Mouse (Mus musculus) neural tube, embryonic 14.5 days (tissue): ENCODE results near the gene Fam214a. TPM values are rescaled to one million over a fixed set of nuclear protein-coding genes. Genes with fewer than 3 reads are reported as not detected.

Source experiments
- ATAC-seq: fragments of 200-750 bp; cut with Nextera tagmentation; 2 replicates; pipeline ENCODE4 v1.8.0; 2017; ENCODE audit warnings: low read depth, mild to moderate bottlenecking, moderate TSS enrichment, moderate library complexity
- H3K27ac ChIP-seq: fragments of 300-500 bp; sonication (generic); 2 replicates; pipeline ENCODE4 v1.5.1; 2014; ENCODE audit warnings: low read depth, mild to moderate bottlenecking, control low read depth, low read length, moderate library complexity, mixed read lengths
- H3K27me3 ChIP-seq: fragments of 300-500 bp; sonication (generic); 2 replicates; pipeline ENCODE4 v1.6.1; 2014; ENCODE audit warnings: low read length; ENCODE audit not compliant: control insufficient read depth, insufficient read depth
- H3K36me3 ChIP-seq: fragments of 300-500 bp; sonication (generic); 2 replicates; pipeline ENCODE4 v1.6.1; 2014; ENCODE audit warnings: low read length, mixed read lengths; ENCODE audit not compliant: control insufficient read depth, insufficient read depth
- H3K4me1 ChIP-seq: fragments of 300-500 bp; sonication (generic); 2 replicates; pipeline ENCODE4 v1.6.1; 2014; ENCODE audit warnings: low read length; ENCODE audit not compliant: control insufficient read depth, insufficient read depth
- H3K4me2 ChIP-seq: fragments of 300-500 bp; sonication (generic); 2 replicates; pipeline ENCODE4 v1.6.1; 2014; ENCODE audit warnings: mild to moderate bottlenecking, low read depth, low read length, control low read depth
- H3K4me3 ChIP-seq: fragments of 300-500 bp; sonication (generic); 2 replicates; pipeline ENCODE4 v1.5.1; 2014; ENCODE audit warnings: low read depth, low read length, control low read depth, mixed read lengths
- H3K9ac ChIP-seq: fragments of 300-500 bp; sonication (generic); replicated peaks from 2 replicates; pipeline ENCODE4 v1.6.1; 2014; ENCODE audit warnings: low read depth, mild to moderate bottlenecking, control low read depth, low read length, mixed read lengths
- H3K9me3 ChIP-seq: fragments of 300-500 bp; sonication (generic); 2 replicates; pipeline ENCODE4 v1.6.1; 2016; ENCODE audit warnings: low read length; ENCODE audit not compliant: control insufficient read depth
- WGBS: fragments of 180-500 bp; shearing (Covaris S2); extraction: QIAGEN DNeasy Blood & Tissue Kit; methylation state at CpG from one replicate; pipeline ENCODE4 v1.1.7; 2014; 5-methylcytosine and 5-hydroxymethylcytosine counted together
- polyA plus RNA-seq: library from polyadenylated mRNA; unstranded; fragments of >200 nt; fragmentation: Nextera tagmentation; extraction: Ambion mirVana; gene quantifications from 2 replicates; pipeline ENCODE4 v1.2.1, GENCODE M21; 2014

Fam214a gene
- polyA plus RNA-seq, 1 experiment from 2014 or later = 30.8 TPM

GRCm38 (mm10) chr9:74938670-74939534 lies 13.8 kb upstream of the Fam214a start:
- WGBS = 88% methylated on average over 12 of the region's 12 CpGs
- H3K4me2 ChIP-seq = no peak overlapping the region
- no peaks in the 10 kb centered on the region for H3K9me3 ChIP-seq
- H3K36me3 ChIP-seq = no peaks in the 10 kb centered on the region
- H3K27me3 ChIP-seq = no peaks in the 10 kb centered on the region
- no peak overlapping the region for H3K9ac ChIP-seq
- H3K4me1 ChIP-seq = no peaks in the 10 kb centered on the region
- H3K27ac ChIP-seq = no peak overlapping the region
- ATAC-seq = no peak
- H3K4me3 ChIP-seq = no peak overlapping the region

DNA sequence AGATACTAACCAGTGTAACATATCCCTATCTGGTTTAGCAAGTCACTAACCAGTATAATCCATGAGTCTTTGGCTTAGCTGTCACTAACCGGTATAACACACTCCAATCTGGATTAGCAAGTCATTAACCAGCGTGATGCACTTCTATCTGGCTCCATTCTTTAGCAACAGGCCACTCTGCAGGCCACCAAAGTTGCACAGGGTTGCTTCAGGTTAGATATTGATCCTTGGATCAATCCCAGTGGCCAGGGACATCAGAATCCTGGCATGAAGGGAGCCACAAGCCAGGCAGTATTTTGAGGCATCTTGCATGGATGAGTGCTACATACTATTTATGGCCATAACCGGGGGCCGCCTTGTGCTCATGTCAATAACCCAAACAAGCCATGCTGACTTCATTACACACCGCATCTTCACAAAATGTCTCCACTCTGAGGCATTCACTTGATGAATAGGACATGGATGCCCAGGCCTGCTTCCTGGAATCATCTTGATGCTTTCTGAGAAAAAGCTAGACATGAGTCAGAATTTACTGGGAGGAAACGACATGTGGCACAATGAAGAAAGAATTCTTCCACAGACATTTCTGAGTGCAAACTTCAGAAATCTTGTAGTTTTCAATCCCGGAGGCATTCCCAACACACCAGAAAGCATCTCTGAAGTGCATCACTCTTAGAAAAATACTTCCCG lies 5.8 kb upstream of the Fam214a start:
- WGBS = 86% methylated on average over 8 of the region's 8 CpGs
- no peak overlapping the region for H3K9ac ChIP-seq
- no peak overlapping the region for H3K4me2 ChIP-seq
- H3K27me3 ChIP-seq = no peaks in the 10 kb centered on the region
- no peak overlapping the region for H3K27ac ChIP-seq
- H3K4me1 ChIP-seq = no peaks in the 10 kb centered on the region
- ATAC-seq = no peak
- no peaks in the 10 kb centered on the region for H3K9me3 ChIP-seq
- no peaks in the 10 kb centered on the region for H3K36me3 ChIP-seq
- H3K4me3 ChIP-seq = no peak overlapping the region

GRCm38 (mm10) chr9:74951491-74951890 lies 1.2 kb upstream of the Fam214a start:
- Histone ChIP-seq H3K36me3 (no peaks in the 10 kb centered on the region), H3K27ac (no peak overlapping the region), H3K9me3 (no peaks in the 10 kb centered on the region), H3K9ac (no peak overlapping the region), H3K27me3 (no peaks in the 10 kb centered on the region; the same call in 1 of the 2 replicates), H3K4me1 (peaks cover 12% of the 10 kb centered on the region), H3K4me3 (no peak overlapping the region), H3K4me2 (no peak overlapping the region)
- no peak for ATAC-seq
- 35% methylated on average over 3 of the region's 3 CpGs for WGBS

GRCm38 (mm10) chr9:74952106-74952505 lies 578 bp upstream of the Fam214a start:
- 63% methylated on average over 5 of the region's 5 CpGs for WGBS
- H3K27ac ChIP-seq = peak overlapping the region; percentile 57
- no peaks in the 10 kb centered on the region; the same call in 1 of the 2 replicates for H3K27me3 ChIP-seq
- peaks cover 12% of the 10 kb centered on the region for H3K4me1 ChIP-seq
- H3K9me3 ChIP-seq = no peaks in the 10 kb centered on the region
- H3K4me3 ChIP-seq = peak overlapping the region; percentile 94
- ATAC-seq = no peak
- peak overlapping the region; percentile 84 for H3K4me2 ChIP-seq
- H3K9ac ChIP-seq = peak overlapping the region; percentile 87; the same call in 1 of the 2 replicates
- H3K36me3 ChIP-seq = no peaks in the 10 kb centered on the region

GRCm38 (mm10) chr9:74953265-74953958 lies 728 bp downstream of the Fam214a start:
- H3K4me1 ChIP-seq = peaks cover 12% of the 10 kb centered on the region
- ATAC-seq = peak; percentile 69
- no peaks in the 10 kb centered on the region; the same call in 1 of the 2 replicates for H3K36me3 ChIP-seq
- peak overlapping the region; percentile 89 for H3K27ac ChIP-seq
- peak overlapping the region; percentile 94 for H3K4me3 ChIP-seq
- no peaks in the 10 kb centered on the region for H3K9me3 ChIP-seq
- H3K9ac ChIP-seq = peak overlapping the region; percentile 87
- no peaks in the 10 kb centered on the region; the same call in 1 of the 2 replicates for H3K27me3 ChIP-seq
- H3K4me2 ChIP-seq = peak overlapping the region; percentile 84
- WGBS = 6% methylated on average over 24 of the region's 31 CpGs

DNA sequence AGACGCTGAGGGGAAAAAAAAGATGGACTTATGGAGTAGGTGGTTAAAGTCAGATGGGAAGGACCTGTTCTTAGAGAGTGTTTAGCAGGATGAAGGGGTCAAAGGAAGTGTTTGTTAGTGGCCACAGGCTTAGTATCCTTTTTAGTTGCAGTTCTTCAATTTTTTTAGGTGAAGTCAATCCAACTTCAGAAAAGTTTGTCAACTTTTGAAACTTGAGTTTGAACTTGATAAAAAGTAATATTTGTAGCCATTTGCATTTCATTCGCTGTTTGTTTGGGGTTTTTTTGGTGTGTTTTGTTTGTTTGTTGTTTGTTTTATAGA lies 1.2 kb downstream of the Fam214a start:
- ATAC-seq = no peak
- Histone ChIP-seq H3K4me3 (peak overlapping the region; percentile 94), H3K27ac (no peak overlapping the region), H3K9ac (no peak overlapping the region), H3K9me3 (no peaks in the 10 kb centered on the region), H3K36me3 (no peaks in the 10 kb centered on the region; the same call in 1 of the 2 replicates), H3K27me3 (no peaks in the 10 kb centered on the region; the same call in 1 of the 2 replicates), H3K4me2 (peak overlapping the region; percentile 84), H3K4me1 (peaks cover 12% of the 10 kb centered on the region)
- WGBS = 50% methylated on average over 2 of the region's 2 CpGs

DNA sequence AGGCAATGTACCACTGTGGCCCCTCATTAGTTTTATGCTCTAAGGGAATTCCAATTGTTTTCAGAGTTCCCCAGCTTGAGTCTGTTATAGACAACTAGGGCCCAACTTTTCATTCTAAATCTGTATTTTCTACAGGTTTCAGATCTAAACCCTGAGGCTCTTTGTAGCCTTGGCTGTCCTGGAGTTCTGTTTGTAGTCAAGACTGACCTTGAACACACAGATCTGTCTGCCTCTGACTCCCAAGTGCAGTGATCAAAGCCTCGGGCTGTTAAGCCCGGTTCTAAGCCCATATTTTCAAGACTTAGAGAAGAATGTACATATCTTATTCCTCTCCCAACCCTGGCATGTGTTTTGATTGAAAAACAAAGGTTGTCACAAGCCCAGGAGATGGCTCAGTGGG lies 1.7 kb downstream of the Fam214a start:
- Histone ChIP-seq H3K4me1 (peaks cover 12% of the 10 kb centered on the region), H3K27me3 (no peaks in the 10 kb centered on the region; the same call in 1 of the 2 replicates), H3K4me3 (no peak overlapping the region), H3K36me3 (no peaks in the 10 kb centered on the region; the same call in 1 of the 2 replicates), H3K4me2 (0 out of 2 replicates have a peak overlapping the region, but pooled peaks have one; percentile 84), H3K27ac (no peak overlapping the region), H3K9ac (no peak overlapping the region), H3K9me3 (no peaks in the 10 kb centered on the region)
- no peak for ATAC-seq
- 83% methylated on average over 2 of the region's 2 CpGs for WGBS

DNA sequence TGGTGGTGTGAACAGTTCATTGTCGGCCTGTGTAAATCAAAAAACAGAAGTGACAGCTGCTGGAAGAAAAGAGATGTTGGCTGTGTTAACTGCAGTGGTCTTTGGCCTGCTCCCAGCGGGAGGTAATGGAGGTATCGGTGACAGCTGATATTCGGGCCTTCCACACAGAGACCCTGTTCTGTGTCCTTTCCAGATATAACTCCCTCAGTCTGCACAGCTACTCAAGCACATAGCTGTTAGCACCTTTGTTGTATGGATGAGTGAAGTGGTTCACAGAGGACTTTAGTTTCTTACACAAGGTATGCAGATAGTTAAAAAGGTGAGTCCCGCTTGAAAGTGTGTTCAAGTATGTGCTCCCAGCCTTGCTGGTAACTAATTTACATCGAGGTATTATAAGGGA lies 7.9 kb downstream of the Fam214a start:
- WGBS = 48% methylated on average over 6 of the region's 6 CpGs
- H3K27me3 ChIP-seq = no peaks in the 10 kb centered on the region
- no peak for ATAC-seq
- no peak overlapping the region for H3K4me3 ChIP-seq
- H3K4me1 ChIP-seq = no peaks in the 10 kb centered on the region
- H3K9ac ChIP-seq = no peak overlapping the region
- no peak overlapping the region for H3K4me2 ChIP-seq
- no peaks in the 10 kb centered on the region for H3K9me3 ChIP-seq
- peak overlapping the region; percentile 8; the same call in 1 of the 2 replicates for H3K27ac ChIP-seq
- no peaks in the 10 kb centered on the region; the same call in 1 of the 2 replicates for H3K36me3 ChIP-seq
